Mouse (Mus musculus) kidney, adult 2 months (tissue): ENCODE data around the gene Thra.
A peak's percentile ranks its signal among the peaks of the same experiment; 100 is the strongest.

ENCODE experiments used
- CTCF ChIP-seq: fragments of 200-500 bp; conservative IDR thresholded peaks from 2 replicates; pipeline ENCODE4 v1.5.1; 2011; ENCODE audit warnings: low read depth, mild to moderate bottlenecking, control low read depth, low read length, moderate library complexity, mixed read lengths; ENCODE audit not compliant: insufficient read depth, insufficient read length
- POLR2A ChIP-seq: fragments of 200-500 bp; IDR thresholded peaks from one replicate; pipeline ENCODE4 v1.6.1; 2011; ENCODE audit warnings: low read depth, low read length, control low read depth

DNA sequence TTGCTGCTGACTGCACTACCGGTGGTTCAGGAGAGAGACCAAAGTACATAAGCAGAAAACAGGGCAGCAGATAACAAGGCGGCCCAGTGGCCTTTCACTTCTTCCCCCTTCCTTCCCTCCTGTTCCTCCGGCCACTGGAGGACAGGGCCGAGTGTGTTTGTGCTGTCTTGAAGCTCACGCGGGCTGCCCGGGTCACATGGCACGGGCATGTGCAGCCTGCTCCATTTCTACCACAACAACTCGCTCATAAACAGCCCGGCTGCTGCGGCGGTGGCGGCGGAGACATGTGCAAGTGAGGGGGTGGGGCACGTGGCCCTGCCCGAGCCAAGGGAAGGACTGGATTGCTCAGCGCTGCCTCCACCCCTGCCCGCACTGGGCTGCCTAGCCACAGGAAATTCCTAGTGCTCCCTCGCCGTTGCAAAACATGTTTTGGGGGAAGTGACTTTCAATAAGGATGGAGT, 42.8 kb downstream of the Thra start:
- TF ChIP-seq POLR2A (peak; percentile 68), CTCF (no peak)
